In the genomic region with DNA sequence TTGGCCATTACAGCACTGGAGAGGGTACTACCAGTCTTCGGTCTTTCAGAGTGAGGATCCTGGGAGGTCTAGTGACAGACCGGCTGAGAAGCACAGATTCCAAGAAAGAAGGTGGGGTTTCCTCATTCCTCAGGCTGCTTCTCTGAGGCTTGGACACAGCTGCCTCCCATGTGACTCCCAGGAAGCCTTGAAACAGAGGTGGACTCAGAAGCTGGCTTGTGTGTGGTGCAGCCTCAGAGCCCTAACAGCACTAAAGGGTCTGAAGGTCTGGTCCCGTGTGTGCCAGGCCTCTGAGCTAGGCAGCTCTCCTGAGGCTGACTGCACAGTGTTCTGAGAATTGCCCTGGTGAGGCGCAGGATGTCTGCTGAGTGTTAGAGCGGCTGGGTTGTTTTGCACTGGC, we compare ENCODE assay signal across 13 mouse cellular contexts. TPM values are rescaled to one million over a fixed set of nuclear protein-coding genes. Genes with fewer than 3 reads are reported as not detected.
DNase-seq lines count a peak whose midpoint lies in the region; ATAC-seq lines count a peak whose summit lies in the region.
"Had no signal": no experiment of that assay in that cellular context is flagged by ENCODE, and none has a peak within 500 bp of the region (broad histone marks: within the 10 kb centered on the region; RNA-seq: fewer than 3 reads in every experiment).

No protein-coding gene starts in this region.

- H3K36me3 ChIP-seq in neural tube, embryonic 15.5 days = no peaks in the 10 kb centered on the region
- H3K36me3 ChIP-seq in stomach, embryonic 14.5 days (ENCODE audit: control insufficient read depth, insufficient read depth, low read length) = no peaks in the 10 kb centered on the region
- H3K36me3 ChIP-seq: liver, embryonic 13.5 days had no signal

- 72% methylated on average over 5 of the region's 5 CpGs for WGBS in neural tube, embryonic 15.5 days
- WGBS in stomach, embryonic 14.5 days = 45% methylated on average over 5 of the region's 5 CpGs

- H3K27ac ChIP-seq in neural tube, embryonic 15.5 days (replicated peaks) = no peak overlapping the region
- H3K27ac ChIP-seq in stomach, embryonic 14.5 days (ENCODE audit: low read length) = peak overlapping the region; percentile 53
- H3K27ac ChIP-seq: liver, embryonic 13.5 days had no signal

- no peak overlapping the region for H3K4me3 ChIP-seq in neural tube, embryonic 15.5 days (replicated peaks)
- no peak overlapping the region for H3K4me3 ChIP-seq in stomach, embryonic 14.5 days (ENCODE audit: low read depth, low read length)
- H3K4me3 ChIP-seq: liver, embryonic 13.5 days had no signal

- ATAC-seq in neural tube, embryonic 15.5 days (ENCODE audit: low FRiP score) = no peak
- ATAC-seq in stomach, embryonic 14.5 days (ENCODE audit: insufficient number of reproducible peaks, insufficient read depth, low FRiP score, low read depth) = no peak
- ATAC-seq in megakaryocyte progenitor cell, adult 5-6 weeks (replicated peaks; ENCODE audit: poor library complexity) = no peak
- ATAC-seq in frontal cortex, adult (ENCODE audit: low TSS enrichment) = no peak

- H3K9ac ChIP-seq in neural tube, embryonic 15.5 days (replicated peaks) = no peak overlapping the region
- H3K9ac ChIP-seq in stomach, embryonic 14.5 days (replicated peaks; ENCODE audit: low read depth, low read length) = no peak overlapping the region
- H3K9ac ChIP-seq: liver, embryonic 13.5 days had no signal

- H3K4me1 ChIP-seq in neural tube, embryonic 15.5 days = no peaks in the 10 kb centered on the region; the same call in 1 of the 2 replicates
- peaks cover 21% of the 10 kb centered on the region for H3K4me1 ChIP-seq in stomach, embryonic 14.5 days (ENCODE audit: control insufficient read depth, insufficient read depth, low read length)

- H3K9me3 ChIP-seq in neural tube, embryonic 15.5 days (replicated peaks) = no peaks in the 10 kb centered on the region
- no peaks in the 10 kb centered on the region for H3K9me3 ChIP-seq in stomach, embryonic 14.5 days (ENCODE audit: control insufficient read depth, low read depth, low read length)
- H3K9me3 ChIP-seq: liver, embryonic 13.5 days had no signal

- H3K4me2 ChIP-seq in neural tube, embryonic 15.5 days = no peak overlapping the region
- no peak overlapping the region for H3K4me2 ChIP-seq in stomach, embryonic 14.5 days (replicated peaks; ENCODE audit: low read depth, low read length)
- H3K4me2 ChIP-seq: liver, embryonic 13.5 days had no signal

- no peaks in the 10 kb centered on the region for H3K27me3 ChIP-seq in neural tube, embryonic 15.5 days (replicated peaks)
- no peaks in the 10 kb centered on the region for H3K27me3 ChIP-seq in stomach, embryonic 14.5 days (ENCODE audit: control insufficient read depth, insufficient read depth, low read length)
- H3K27me3 ChIP-seq: liver, embryonic 13.5 days had no signal

- DNase-seq in neural tube, embryonic 10.5 days (ENCODE audit: extremely low spot score, low spot score) = peak; percentile 24
- DNase-seq in fibroblast of lung, adult 2 months (ENCODE audit: low read depth) = peak; percentile 56
- DNase-seq in heart, postnatal 14 days = peak; percentile 27 to 38
- DNase-seq in spleen, postnatal 14 days (ENCODE audit: low spot score in 2 of 2) = no peak
- DNase-seq: cerebellum, adult 2 months; liver, embryonic 13.5 days; thymus, adult 2 months had no signal

- intact Hi-C loops in heart, postnatal 14 days (cut with DNase I) = loop anchor here (10.0 kb wide), 1 partner anchor 381 kb away; the partner anchor contains the start of gene Slc3a2

RNA-seq across cellular contexts. Expression of gene Scgb1a1, which starts 18.3 kb away (rescaled TPM):
- not detected in 2 replicates for polyA plus RNA-seq in neural tube, embryonic 15.5 days (2015; fragmentation: Nextera tagmentation; extraction: Ambion mirVana)
- total RNA-seq in heart, postnatal 14 days (2021) = 100 to 1,000 TPM in 1 of 2 experiments, not detected in 1; 233 TPM
- polyA plus RNA-seq in stomach, embryonic 14.5 days (2014; fragmentation: Nextera tagmentation; extraction: Ambion mirVana) = not detected in 2 replicates
- not detected in 2 replicates for total RNA-seq in megakaryocyte progenitor cell, adult 5-6 weeks (2015)
- not detected in 2 replicates for total RNA-seq in megakaryocyte progenitor cell, adult 5-6 weeks (2017)
- total RNA-seq: hematopoietic stem cell, adult 5-6 weeks; neutrophil, adult 5-6 weeks had no signal
- polyA plus RNA-seq: cerebellum, adult 2 months; liver, embryonic 13.5 days had no signal

RNA-seq across cellular contexts. Expression of gene Asrgl1, which starts 29.3 kb away (rescaled TPM):
- polyA plus RNA-seq in neural tube, embryonic 15.5 days (2015; fragmentation: Nextera tagmentation; extraction: Ambion mirVana) = 31.6 and 32.6 TPM in 2 replicates
- 10 to 100 TPM; 20.0 to 29.3 TPM for total RNA-seq in heart, postnatal 14 days (2021)
- 9.3 and 15.2 TPM in 2 replicates for polyA plus RNA-seq in stomach, embryonic 14.5 days (2014; fragmentation: Nextera tagmentation; extraction: Ambion mirVana)
- total RNA-seq in megakaryocyte progenitor cell, adult 5-6 weeks (2015) = 26.8 and 31.4 TPM in 2 replicates
- 22.7 and 26.7 TPM in 2 replicates for total RNA-seq in megakaryocyte progenitor cell, adult 5-6 weeks (2017)

Comparison
In these comparisons a context has a peak if more than half of its experiments do, and no peak if none do; other contexts are left out.
1. DNase-seq: peak in neural tube, embryonic 10.5 days (single experiment), fibroblast of lung, adult 2 months (single experiment) and heart, postnatal 14 days (2 of 2); none in spleen, postnatal 14 days (0 of 2).